Mouse (Mus musculus) testis, adult 2 months (tissue): ENCODE results near the gene Smco2. TPM values are rescaled to one million over a fixed set of nuclear protein-coding genes. Genes with fewer than 3 reads are reported as not detected.

ENCODE experiments used
- H3K27ac ChIP-seq: fragments of 200-500 bp; 2 replicates; pipeline ENCODE4 v1.5.1; 2012; ENCODE audit warnings: low read depth, low read length; ENCODE audit not compliant: control insufficient read depth, insufficient read depth
- H3K27me3 ChIP-seq: fragments of 200-500 bp; 2 replicates; pipeline ENCODE4 v1.6.1; 2012; ENCODE audit warnings: mild to moderate bottlenecking, low read length, moderate library complexity; ENCODE audit not compliant: control insufficient read depth, insufficient read depth
- H3K36me3 ChIP-seq: fragments of 200-500 bp; 2 replicates; pipeline ENCODE4 v1.6.1; 2012; ENCODE audit warnings: mild to moderate bottlenecking, low read length; ENCODE audit not compliant: control insufficient read depth, insufficient read depth
- H3K4me1 ChIP-seq: fragments of 200-500 bp; 2 replicates; pipeline ENCODE4 v1.6.1; 2012; ENCODE audit warnings: low read length; ENCODE audit not compliant: control insufficient read depth, insufficient read depth
- H3K4me3 ChIP-seq: fragments of 200-500 bp; 2 replicates; pipeline ENCODE4 v1.5.1; 2012; ENCODE audit warnings: low read depth, mild to moderate bottlenecking, low read length, moderate library complexity, mixed read lengths; ENCODE audit not compliant: control insufficient read depth
- CTCF ChIP-seq: fragments of 200-500 bp; IDR thresholded peaks from 2 replicates; pipeline ENCODE4 v1.5.1; 2012; ENCODE audit warnings: low read depth, mild to moderate bottlenecking, inconsistent platforms, low read length, moderate library complexity; ENCODE audit not compliant: control insufficient read depth, insufficient read depth, insufficient replicate concordance
- POLR2A ChIP-seq: fragments of 200-500 bp; IDR thresholded peaks from 2 replicates; pipeline ENCODE4 v1.6.1; 2012; ENCODE audit warnings: low read depth, mild to moderate bottlenecking, inconsistent platforms, low read length, moderate library complexity; ENCODE audit not compliant: control insufficient read depth
- polyA plus RNA-seq: library from polyadenylated mRNA; depleted of rRNA; stranded (reverse); fragments of >200 nt; gene quantifications from 2 replicates; pipeline ENCODE4 v1.2.3, GENCODE M21; 2012

Gene Smco2
- polyA plus RNA-seq, 1 experiment: 299 TPM

DNA sequence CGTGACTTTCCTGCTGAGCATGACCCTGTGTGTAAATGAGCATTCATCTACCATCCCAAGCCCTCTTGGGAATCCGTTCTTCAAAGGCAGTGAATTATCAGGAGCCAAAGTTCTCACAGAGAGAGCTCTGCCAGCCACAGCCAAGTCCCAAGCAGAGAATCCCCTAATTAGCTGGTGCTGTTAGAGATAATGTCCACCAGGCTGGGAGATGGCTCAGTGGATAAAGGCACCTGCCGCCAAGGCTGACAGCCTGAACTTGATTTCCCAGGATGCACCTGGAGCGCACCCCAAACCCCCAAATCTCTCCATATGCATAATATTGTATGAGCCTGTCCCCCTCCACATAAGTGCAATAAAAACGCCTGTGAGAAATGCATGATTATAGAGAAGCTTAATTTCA lies 4.6 kb upstream of the Smco2 start:
- no peaks in the 10 kb centered on the region for H3K36me3 ChIP-seq
- H3K4me3 ChIP-seq: no peak overlapping the region
- no peaks in the 10 kb centered on the region for H3K27me3 ChIP-seq
- H3K4me1 ChIP-seq: peaks cover 27% of the 10 kb centered on the region
- H3K27ac ChIP-seq: peak overlapping the region; percentile 33; the same call in 1 of the 2 replicates
- no peak for TF ChIP-seq CTCF
- no peak for TF ChIP-seq POLR2A

DNA sequence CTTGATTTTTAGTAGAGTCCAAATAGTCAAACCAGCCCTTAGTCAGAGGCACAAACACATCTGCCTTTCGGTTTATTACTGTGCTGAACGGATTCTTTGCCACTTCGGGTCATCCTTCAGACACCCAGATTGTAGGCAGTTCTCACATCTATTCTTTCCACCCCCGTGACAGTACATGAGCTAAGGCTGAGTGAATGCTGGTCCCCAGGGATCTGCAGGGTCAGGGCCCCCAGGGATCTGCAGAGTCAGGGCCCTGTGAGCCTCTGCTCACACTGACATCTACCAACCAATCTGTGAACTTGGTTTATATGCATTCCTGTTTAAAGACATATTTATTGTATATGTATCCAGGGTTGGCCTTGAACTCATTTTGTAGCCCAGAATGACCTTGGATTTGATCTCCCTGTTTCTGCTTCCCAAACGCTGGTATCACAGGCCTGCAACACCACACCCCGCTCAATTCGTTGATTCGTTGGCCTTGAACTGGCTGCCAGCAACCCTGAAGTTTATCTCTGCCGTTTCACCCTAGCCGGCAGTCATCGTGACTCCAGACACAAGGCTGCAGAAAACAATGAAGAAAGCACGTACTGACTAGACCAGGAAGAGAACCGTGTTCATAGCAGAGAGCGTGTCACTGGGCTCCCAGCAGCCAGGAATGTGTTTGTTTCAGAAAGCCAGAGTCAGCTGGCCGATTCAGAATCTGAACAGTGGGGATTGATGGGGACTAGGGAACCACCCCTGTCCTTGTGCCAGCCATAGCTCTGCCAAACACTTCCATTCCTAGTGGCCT lies 3.7 kb upstream of the Smco2 start:
- H3K27me3 ChIP-seq: no peaks in the 10 kb centered on the region
- H3K36me3 ChIP-seq: no peaks in the 10 kb centered on the region
- H3K4me1 ChIP-seq: peaks cover 30% of the 10 kb centered on the region
- H3K27ac ChIP-seq: peak overlapping the region; percentile 89
- H3K4me3 ChIP-seq: peak overlapping the region; percentile 69
- TF ChIP-seq CTCF: no peak
- no peak for TF ChIP-seq POLR2A

DNA sequence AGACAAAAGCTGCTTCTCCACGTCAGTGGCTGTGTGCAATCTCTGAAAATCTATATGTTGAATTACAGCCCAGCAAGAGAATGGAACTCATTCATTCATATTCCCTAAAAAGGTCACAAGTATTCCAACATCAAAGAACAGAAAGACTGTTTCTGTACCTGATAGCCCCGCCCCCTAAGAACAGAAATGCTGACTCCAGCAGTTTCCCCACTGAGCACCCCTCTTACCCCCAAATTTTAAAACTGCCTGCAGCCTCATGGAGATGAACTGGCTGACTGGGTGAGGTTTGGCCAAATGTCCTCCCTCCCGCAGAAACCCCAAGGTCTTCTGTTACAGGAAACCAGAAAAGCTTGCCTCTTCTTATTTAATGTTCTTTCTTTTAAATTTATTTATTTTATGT lies 2.5 kb upstream of the Smco2 start:
- H3K4me1 ChIP-seq: peaks cover 33% of the 10 kb centered on the region
- H3K4me3 ChIP-seq: peak overlapping the region; percentile 69
- no peaks in the 10 kb centered on the region for H3K27me3 ChIP-seq
- TF ChIP-seq CTCF (no peak), POLR2A (no peak)
- peak overlapping the region; percentile 89 for H3K27ac ChIP-seq
- H3K36me3 ChIP-seq: no peaks in the 10 kb centered on the region

DNA sequence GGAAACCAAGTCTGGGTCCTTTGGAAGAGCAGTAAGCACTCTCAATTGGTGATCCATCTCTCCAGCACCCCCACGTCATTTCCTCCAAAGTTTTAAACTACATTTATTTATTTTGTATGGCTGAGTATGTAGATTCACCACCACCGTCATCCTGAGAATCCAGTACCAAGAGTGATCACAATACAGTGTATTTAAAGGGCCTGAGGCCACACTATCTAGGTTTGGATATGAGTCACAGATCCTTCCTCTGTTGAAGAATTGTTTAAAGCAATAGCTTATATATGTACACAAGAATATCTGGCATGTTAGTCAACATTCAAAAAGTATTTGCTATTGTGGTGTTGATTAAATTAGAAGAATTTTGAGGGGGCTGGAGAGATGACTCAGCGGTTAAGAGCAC lies 1.6 kb upstream of the Smco2 start:
- H3K36me3 ChIP-seq: no peaks in the 10 kb centered on the region
- H3K27ac ChIP-seq: no peak overlapping the region
- peaks cover 33% of the 10 kb centered on the region for H3K4me1 ChIP-seq
- H3K27me3 ChIP-seq: no peaks in the 10 kb centered on the region
- no peak for TF ChIP-seq POLR2A
- TF ChIP-seq CTCF: no peak
- H3K4me3 ChIP-seq: no peak overlapping the region

DNA sequence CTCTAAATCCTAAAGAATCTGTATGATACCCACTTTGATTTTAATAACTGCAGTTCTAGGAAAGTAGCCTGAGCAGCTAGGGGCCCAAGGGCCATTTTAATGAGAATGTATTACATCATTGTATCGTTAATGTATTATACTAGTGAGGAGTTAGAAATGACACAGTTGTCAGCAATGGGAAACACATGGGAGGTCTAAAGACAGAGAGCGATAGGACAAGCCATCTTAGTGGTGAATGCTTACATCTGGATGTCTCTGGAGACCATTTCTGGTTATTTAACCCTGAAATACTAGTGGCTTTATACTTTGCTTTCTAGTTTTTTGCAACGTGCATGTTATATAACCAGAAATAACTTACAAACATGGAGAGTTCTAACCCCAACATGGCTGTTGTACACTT lies 2.0 kb downstream of the Smco2 start:
- H3K36me3 ChIP-seq: peaks cover 1% of the 10 kb centered on the region; the same call in 1 of the 2 replicates
- peaks cover 21% of the 10 kb centered on the region for H3K4me1 ChIP-seq
- no peak overlapping the region for H3K27ac ChIP-seq
- H3K27me3 ChIP-seq: no peaks in the 10 kb centered on the region
- H3K4me3 ChIP-seq: no peak overlapping the region
- TF ChIP-seq CTCF: no peak
- TF ChIP-seq POLR2A: no peak

DNA sequence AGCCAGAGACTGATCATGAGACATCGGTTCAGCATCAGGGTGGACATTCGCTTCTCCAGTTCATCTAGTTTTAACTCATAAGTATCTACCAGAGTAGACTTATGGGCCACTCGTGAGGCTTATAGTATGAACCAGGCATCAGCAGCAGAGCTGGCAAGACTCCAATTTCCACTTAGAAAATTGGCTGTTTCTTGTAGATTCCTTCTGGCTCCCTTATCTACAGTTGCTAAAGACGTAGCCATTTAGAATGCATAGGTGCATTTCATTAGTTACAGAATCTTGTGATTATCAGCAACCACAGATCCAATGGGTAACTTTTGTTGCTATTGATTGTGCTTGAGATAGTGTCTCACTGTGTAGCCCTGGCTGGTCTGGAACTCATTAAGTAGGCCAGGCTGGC lies 2.8 kb downstream of the Smco2 start:
- peaks cover 1% of the 10 kb centered on the region; the same call in 1 of the 2 replicates for H3K36me3 ChIP-seq
- H3K27me3 ChIP-seq: no peaks in the 10 kb centered on the region
- no peak overlapping the region for H3K4me3 ChIP-seq
- peaks cover 16% of the 10 kb centered on the region for H3K4me1 ChIP-seq
- TF ChIP-seq CTCF (no peak), POLR2A (no peak)
- H3K27ac ChIP-seq: no peak overlapping the region

DNA sequence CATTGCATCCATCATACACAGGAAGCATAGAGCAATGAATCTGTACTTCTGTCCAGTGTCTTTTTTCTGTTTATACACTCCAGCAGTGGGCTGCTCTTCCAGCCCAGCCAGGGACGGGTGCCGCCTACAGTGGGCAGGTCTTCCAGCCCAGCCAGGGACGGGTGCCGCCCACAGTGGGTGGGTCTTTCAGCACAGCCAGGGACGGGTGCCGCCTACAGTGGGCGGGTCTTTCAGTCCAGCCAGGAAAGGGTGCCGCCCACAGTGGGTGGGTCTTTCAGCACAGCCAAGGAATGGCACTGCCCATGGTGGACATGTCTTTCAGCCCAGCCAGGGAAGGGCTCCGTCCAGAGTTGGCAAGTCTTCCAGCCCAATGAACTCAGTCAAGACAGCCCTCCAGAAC lies 5.3 kb downstream of the Smco2 start:
- TF ChIP-seq POLR2A (no peak), CTCF (no peak)
- no peak overlapping the region for H3K27ac ChIP-seq
- no peak overlapping the region for H3K4me3 ChIP-seq
- H3K4me1 ChIP-seq: peaks cover 9% of the 10 kb centered on the region
- no peaks in the 10 kb centered on the region for H3K27me3 ChIP-seq
- peaks cover 1% of the 10 kb centered on the region; the same call in 1 of the 2 replicates for H3K36me3 ChIP-seq

DNA sequence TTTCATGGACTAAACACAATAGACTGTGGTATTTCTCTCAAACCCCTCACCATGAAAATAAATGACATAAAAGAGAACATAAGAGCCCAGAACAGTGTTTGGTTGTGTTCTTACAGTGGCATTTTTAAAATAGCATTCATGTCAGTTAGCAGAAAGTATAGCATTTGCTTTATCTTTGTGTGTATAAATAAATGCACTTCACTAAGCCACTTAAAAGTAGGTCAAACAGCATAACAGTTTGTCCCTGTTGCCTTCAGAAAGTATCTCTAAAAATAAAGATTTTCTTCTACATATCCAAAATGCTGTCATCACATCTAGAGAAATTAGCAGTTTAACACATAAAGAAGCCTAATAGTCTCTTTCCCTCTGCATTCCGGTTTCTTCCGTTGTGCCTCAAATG lies 7.5 kb downstream of the Smco2 start:
- H3K36me3 ChIP-seq: peaks cover 1% of the 10 kb centered on the region; the same call in 1 of the 2 replicates
- no peak overlapping the region for H3K4me3 ChIP-seq
- peaks cover 3% of the 10 kb centered on the region for H3K4me1 ChIP-seq
- no peak for TF ChIP-seq POLR2A
- TF ChIP-seq CTCF: no peak
- H3K27me3 ChIP-seq: no peaks in the 10 kb centered on the region
- no peak overlapping the region for H3K27ac ChIP-seq
